Mouse (Mus musculus) bone marrow macrophage, adult 2 months (primary cell): ENCODE measurements around the gene Egflam.

Experiments
- CTCF ChIP-seq: IDR thresholded peaks from 2 replicates; pipeline ENCODE4 v1.5.1; 2012; ENCODE audit warnings: low read depth, mild to moderate bottlenecking, low read length, moderate library complexity
- POLR2A ChIP-seq: IDR thresholded peaks from 2 replicates; pipeline ENCODE4 v1.6.1; 2012; ENCODE audit warnings: mild to moderate bottlenecking, low read depth, low read length, borderline replicate concordance

DNA sequence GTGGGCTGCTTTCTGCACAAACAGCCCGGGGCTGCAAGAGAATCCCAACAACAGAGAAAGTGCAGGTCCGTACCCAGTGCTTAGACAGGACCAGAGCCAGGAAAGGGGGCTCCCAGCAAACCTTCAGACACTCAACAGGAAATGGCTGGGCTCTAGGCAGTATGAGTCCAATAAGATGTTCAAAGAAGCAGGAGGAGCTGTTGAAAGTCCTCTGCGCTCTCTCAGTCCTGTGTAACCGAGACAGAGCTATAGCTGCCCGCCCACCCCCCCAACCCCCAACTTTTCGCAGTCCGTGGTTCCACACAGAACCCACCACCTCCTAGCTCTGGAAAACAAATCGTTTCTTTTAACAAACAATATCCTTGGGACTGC is 763 bp downstream of the Egflam start:
- TF ChIP-seq CTCF, result no peak
- TF ChIP-seq POLR2A, result no peak
